Mouse (Mus musculus): ENCODE results near the gene Nme9.

Gene Nme9

DNA sequence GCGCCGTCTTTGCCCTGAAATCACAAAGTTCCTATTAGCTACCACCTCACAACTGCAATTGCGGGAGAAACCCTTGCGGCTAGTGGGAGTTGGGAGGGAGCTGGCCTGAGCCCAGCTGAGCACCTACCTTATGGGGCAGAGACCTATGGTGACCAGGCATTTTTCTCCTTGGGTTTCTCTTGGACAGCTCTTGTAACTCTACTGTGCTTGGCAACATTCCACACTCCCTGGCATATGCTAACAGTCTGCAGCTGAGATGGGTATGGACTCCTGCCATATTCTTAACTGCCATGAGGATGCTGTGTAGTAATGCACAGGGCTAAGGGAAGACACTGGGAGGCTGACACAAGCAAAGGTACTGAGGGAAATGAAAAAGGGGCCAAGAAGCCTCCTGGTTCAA lies 29.5 kb downstream of the Nme9 start:
- H3K4me1 ChIP-seq (replicated peaks; ENCODE audit: low read depth, low read length): peaks cover 26% of the 10 kb centered on the region
- TF ChIP-seq CTCF (conservative IDR thresholded peaks at IDR 0.05; ENCODE audit: low read length): no peak
- no peak for TF ChIP-seq NANOG (IDR thresholded peaks at IDR 0.05; ENCODE audit: borderline replicate concordance, low read length)
- no peak for TF ChIP-seq POU5F1 (IDR thresholded peaks at IDR 0.05; ENCODE audit: borderline replicate concordance, low read length)
- H3K4me3 ChIP-seq (replicated peaks; ENCODE audit: low read length): no peak overlapping the region
- H3K9me3 ChIP-seq (ENCODE audit: low read length): no peaks in the 10 kb centered on the region
- H3K36me3 ChIP-seq (ENCODE audit: insufficient read depth, low read length): peaks cover 64% of the 10 kb centered on the region
- H3K27me3 ChIP-seq (ENCODE audit: insufficient read depth, low read length): no peaks in the 10 kb centered on the region

DNA sequence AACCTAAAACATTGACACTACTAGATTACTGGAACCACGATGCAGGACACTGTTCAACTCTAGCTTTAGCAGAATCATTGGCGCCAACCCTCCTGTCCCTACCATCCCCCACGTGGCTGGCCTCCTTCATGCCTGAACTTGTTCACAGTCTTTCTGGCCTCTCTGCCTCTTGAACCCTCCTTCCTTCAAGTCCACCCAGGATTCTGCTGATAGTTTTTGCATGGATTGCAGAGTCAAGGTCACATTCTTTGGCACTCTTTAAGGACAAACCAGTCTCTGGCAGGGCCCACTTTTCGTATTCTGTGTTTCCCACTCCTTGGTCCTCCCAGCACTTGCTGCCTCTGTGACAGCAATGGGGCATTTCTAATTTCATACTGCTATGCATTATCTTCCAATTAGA lies 31.9 kb downstream of the Nme9 start:
- H3K4me3 ChIP-seq (replicated peaks; ENCODE audit: low read length): no peak overlapping the region
- H3K9me3 ChIP-seq (ENCODE audit: low read length): no peaks in the 10 kb centered on the region
- H3K27me3 ChIP-seq (ENCODE audit: insufficient read depth, low read length): no peaks in the 10 kb centered on the region
- peaks cover 26% of the 10 kb centered on the region for H3K4me1 ChIP-seq (replicated peaks; ENCODE audit: low read depth, low read length)
- TF ChIP-seq NANOG (IDR thresholded peaks at IDR 0.05; ENCODE audit: borderline replicate concordance, low read length) (no peak), POU5F1 (IDR thresholded peaks at IDR 0.05; ENCODE audit: borderline replicate concordance, low read length) (no peak), CTCF (conservative IDR thresholded peaks at IDR 0.05; ENCODE audit: low read length) (no peak)
- peaks cover 79% of the 10 kb centered on the region for H3K36me3 ChIP-seq (ENCODE audit: insufficient read depth, low read length)

DNA sequence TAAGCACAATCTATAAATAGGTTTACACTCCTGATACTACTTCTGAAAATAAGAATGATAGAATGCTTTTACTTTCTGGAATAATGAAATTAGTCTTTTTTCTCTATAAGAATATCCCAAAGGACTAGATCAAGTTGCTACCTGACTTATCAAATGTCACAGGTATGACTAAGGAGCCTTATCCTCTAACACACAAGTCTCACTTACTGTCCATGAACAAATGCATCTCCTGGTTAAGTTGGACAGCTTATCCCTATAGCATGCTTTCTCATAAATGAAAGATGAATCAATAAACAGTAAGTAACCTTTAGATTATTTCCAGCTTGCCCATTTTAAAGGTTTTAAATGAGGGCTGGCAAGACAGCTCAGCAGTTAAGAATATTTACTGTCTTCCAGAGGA lies 33.4 kb downstream of the Nme9 start:
- TF ChIP-seq NANOG (IDR thresholded peaks at IDR 0.05; ENCODE audit: borderline replicate concordance, low read length) (no peak), CTCF (conservative IDR thresholded peaks at IDR 0.05; ENCODE audit: low read length) (no peak), POU5F1 (IDR thresholded peaks at IDR 0.05; ENCODE audit: borderline replicate concordance, low read length) (no peak)
- Histone ChIP-seq H3K27me3 (ENCODE audit: insufficient read depth, low read length) (no peaks in the 10 kb centered on the region), H3K9me3 (ENCODE audit: low read length) (no peaks in the 10 kb centered on the region), H3K4me3 (replicated peaks; ENCODE audit: low read length) (no peak overlapping the region), H3K36me3 (ENCODE audit: insufficient read depth, low read length) (peaks cover 94% of the 10 kb centered on the region), H3K4me1 (replicated peaks; ENCODE audit: low read depth, low read length) (peaks cover 14% of the 10 kb centered on the region)

DNA sequence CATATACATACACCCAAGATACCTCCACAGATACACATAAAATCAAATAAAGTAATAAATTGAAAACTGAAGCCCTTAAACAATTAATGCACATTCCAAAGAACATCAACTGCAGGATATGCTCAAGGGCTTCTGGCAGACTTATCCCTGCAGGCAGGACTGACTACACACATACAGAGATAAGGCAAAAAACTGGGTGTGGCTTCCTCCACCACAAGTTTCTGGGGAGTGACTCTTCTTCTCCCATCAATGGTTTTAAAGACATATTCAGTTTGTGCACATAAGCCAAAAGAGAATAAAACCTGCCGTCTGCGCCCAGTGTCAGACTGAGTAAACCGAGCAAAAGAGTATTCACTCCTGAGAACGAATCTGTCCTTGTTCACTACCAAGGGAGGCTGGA lies 33.9 kb downstream of the Nme9 start:
- Histone ChIP-seq H3K36me3 (ENCODE audit: insufficient read depth, low read length) (peaks cover 99% of the 10 kb centered on the region), H3K4me3 (replicated peaks; ENCODE audit: low read length) (no peak overlapping the region), H3K27me3 (ENCODE audit: insufficient read depth, low read length) (no peaks in the 10 kb centered on the region), H3K4me1 (replicated peaks; ENCODE audit: low read depth, low read length) (peaks cover 16% of the 10 kb centered on the region), H3K9me3 (ENCODE audit: low read length) (no peaks in the 10 kb centered on the region)
- no peak for TF ChIP-seq CTCF (conservative IDR thresholded peaks at IDR 0.05; ENCODE audit: low read length)
- TF ChIP-seq POU5F1 (IDR thresholded peaks at IDR 0.05; ENCODE audit: borderline replicate concordance, low read length): no peak
- no peak for TF ChIP-seq NANOG (IDR thresholded peaks at IDR 0.05; ENCODE audit: borderline replicate concordance, low read length)

DNA sequence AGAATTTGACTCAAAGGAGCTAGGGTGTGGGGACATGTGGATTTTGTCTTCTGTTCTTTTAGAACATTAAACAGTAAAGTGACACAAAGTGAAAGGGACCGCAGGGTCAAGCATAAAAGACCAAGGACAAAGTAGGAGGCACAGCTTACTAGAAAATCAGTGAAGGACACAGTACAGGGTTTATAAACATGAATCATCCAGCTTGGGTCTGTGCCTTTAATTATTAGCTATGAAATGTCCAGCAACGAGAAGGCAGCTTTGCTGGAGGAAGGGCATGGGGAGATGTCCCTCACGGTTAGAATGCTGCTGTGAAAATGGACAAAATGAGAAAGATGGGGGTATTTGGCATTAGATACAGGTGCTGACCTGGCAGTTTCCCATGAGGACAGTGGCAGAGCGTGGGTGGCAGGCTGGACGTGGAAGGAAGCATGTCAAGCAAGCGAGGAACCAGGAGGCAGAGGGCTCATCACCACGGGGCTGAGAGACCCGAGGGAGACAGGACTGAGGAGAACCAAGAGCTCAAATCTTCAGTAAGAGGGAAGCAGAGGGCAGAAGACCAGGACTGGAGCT lies 35.9 kb downstream of the Nme9 start:
- peaks cover 89% of the 10 kb centered on the region for H3K36me3 ChIP-seq (ENCODE audit: insufficient read depth, low read length)
- no peak for TF ChIP-seq POU5F1 (IDR thresholded peaks at IDR 0.05; ENCODE audit: borderline replicate concordance, low read length)
- TF ChIP-seq CTCF (conservative IDR thresholded peaks at IDR 0.05; ENCODE audit: low read length): no peak
- TF ChIP-seq NANOG (IDR thresholded peaks at IDR 0.05; ENCODE audit: borderline replicate concordance, low read length): no peak
- H3K4me3 ChIP-seq (replicated peaks; ENCODE audit: low read length): no peak overlapping the region
- H3K9me3 ChIP-seq (ENCODE audit: low read length): no peaks in the 10 kb centered on the region
- H3K27me3 ChIP-seq (ENCODE audit: insufficient read depth, low read length): no peaks in the 10 kb centered on the region
- H3K4me1 ChIP-seq (replicated peaks; ENCODE audit: low read depth, low read length): peaks cover 12% of the 10 kb centered on the region

DNA sequence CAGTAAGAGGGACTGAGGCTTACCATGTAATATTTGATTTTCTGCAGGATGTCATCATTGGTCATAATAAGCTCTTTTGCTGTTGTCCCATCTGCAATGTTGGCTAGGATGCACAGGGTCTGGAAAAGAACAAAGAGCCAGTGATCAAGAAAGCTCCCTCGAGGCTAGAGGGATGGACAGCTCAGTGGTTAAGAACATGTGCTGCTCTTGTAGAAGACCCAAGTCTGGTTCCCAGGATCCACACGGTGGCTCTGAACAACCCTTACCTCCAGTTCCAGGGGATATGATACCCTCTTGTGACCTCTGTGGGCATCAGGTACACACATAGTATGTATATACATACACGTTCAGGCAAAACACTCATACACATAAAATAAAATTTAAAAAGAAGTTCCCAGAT lies 36.6 kb downstream of the Nme9 start:
- no peak overlapping the region for H3K4me3 ChIP-seq (replicated peaks; ENCODE audit: low read length)
- TF ChIP-seq CTCF (conservative IDR thresholded peaks at IDR 0.05; ENCODE audit: low read length) (no peak), NANOG (IDR thresholded peaks at IDR 0.05; ENCODE audit: borderline replicate concordance, low read length) (no peak), POU5F1 (IDR thresholded peaks at IDR 0.05; ENCODE audit: borderline replicate concordance, low read length) (no peak)
- peaks cover 12% of the 10 kb centered on the region for H3K4me1 ChIP-seq (replicated peaks; ENCODE audit: low read depth, low read length)
- H3K36me3 ChIP-seq (ENCODE audit: insufficient read depth, low read length): peaks cover 89% of the 10 kb centered on the region
- H3K9me3 ChIP-seq (ENCODE audit: low read length): no peaks in the 10 kb centered on the region
- H3K27me3 ChIP-seq (ENCODE audit: insufficient read depth, low read length): no peaks in the 10 kb centered on the region

DNA sequence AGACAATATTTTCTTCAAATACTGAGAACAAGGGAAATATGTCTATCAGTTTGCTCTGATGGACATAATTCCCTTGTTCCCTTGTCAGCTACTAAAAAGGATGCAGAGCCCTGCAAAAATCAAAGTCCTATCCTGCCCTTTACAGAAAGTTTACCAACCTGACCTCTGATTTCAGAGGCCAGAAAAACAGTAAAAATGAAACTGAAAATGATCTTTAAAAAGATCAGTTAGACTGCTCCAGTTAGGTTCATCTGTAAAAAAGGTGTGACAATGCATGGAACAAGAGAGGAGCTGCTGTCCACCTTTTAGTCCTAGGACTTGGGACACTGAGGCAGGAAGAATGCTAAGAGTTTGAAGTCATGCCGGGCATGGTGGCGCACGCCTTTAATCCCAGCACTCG lies 39.8 kb downstream of the Nme9 start:
- H3K4me3 ChIP-seq (replicated peaks; ENCODE audit: low read length): no peak overlapping the region
- peaks cover 5% of the 10 kb centered on the region; the same call in 1 of the 2 replicates for H3K4me1 ChIP-seq (replicated peaks; ENCODE audit: low read depth, low read length)
- no peaks in the 10 kb centered on the region for H3K27me3 ChIP-seq (ENCODE audit: insufficient read depth, low read length)
- no peak for TF ChIP-seq CTCF (conservative IDR thresholded peaks at IDR 0.05; ENCODE audit: low read length)
- TF ChIP-seq NANOG (IDR thresholded peaks at IDR 0.05; ENCODE audit: borderline replicate concordance, low read length): no peak
- TF ChIP-seq POU5F1 (IDR thresholded peaks at IDR 0.05; ENCODE audit: borderline replicate concordance, low read length): no peak
- H3K36me3 ChIP-seq (ENCODE audit: insufficient read depth, low read length): peaks cover 81% of the 10 kb centered on the region
- no peaks in the 10 kb centered on the region for H3K9me3 ChIP-seq (ENCODE audit: low read length)

DNA sequence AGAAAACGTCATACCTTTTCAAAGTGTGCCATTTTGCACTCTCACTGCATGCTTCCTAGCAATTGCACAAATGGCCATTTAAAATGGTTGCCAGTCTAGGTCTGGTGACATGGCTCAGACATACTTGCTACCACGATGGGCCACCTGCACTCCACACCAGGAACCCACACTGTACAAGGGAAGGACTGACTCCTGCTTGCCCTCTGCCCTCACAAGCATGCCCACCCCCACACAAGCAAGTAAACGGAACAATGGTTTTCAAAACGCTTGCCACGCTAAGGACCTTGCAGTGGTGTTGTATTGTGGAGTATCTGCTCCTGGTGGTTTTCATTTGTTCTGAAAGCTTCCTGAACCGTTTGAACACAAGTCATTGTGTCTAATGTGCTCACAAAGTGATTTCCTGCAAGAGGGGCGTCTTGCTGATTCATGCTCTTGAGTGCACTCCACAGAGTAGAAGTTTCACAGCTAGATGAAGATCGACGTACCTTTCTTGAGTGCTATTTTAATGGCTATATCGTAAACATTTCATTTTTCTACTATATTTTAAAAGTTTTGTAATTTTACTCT lies 41.4 kb downstream of the Nme9 start:
- peaks cover 5% of the 10 kb centered on the region; the same call in 1 of the 2 replicates for H3K4me1 ChIP-seq (replicated peaks; ENCODE audit: low read depth, low read length)
- H3K27me3 ChIP-seq (ENCODE audit: insufficient read depth, low read length): no peaks in the 10 kb centered on the region
- TF ChIP-seq NANOG (IDR thresholded peaks at IDR 0.05; ENCODE audit: borderline replicate concordance, low read length) (no peak), CTCF (conservative IDR thresholded peaks at IDR 0.05; ENCODE audit: low read length) (no peak), POU5F1 (IDR thresholded peaks at IDR 0.05; ENCODE audit: borderline replicate concordance, low read length) (no peak)

DNA sequence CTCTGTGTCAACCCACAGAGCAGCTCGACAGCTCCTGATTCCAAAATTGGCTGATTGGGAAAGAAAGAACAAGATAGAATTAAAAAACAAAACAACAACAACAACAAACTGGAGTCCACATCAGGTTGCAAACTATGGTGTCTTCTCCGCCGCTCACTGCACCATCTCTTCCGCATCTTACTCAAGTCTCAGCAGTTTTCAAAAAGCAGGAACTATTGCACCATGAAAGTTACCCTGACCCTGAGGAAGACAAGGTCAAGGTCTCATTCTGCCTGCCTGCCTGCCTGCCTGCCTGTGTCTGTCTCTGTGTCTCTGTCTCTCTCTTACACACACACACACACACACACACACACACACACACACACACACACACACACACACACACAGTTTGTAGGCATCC lies 48.1 kb downstream of the Nme9 start:
- Histone ChIP-seq H3K4me3 (replicated peaks; ENCODE audit: low read length) (no peak overlapping the region), H3K4me1 (replicated peaks; ENCODE audit: low read depth, low read length) (no peaks in the 10 kb centered on the region; the same call in 1 of the 2 replicates), H3K9me3 (ENCODE audit: low read length) (no peaks in the 10 kb centered on the region), H3K36me3 (ENCODE audit: insufficient read depth, low read length) (peaks cover 51% of the 10 kb centered on the region), H3K27me3 (ENCODE audit: insufficient read depth, low read length) (no peaks in the 10 kb centered on the region)
- TF ChIP-seq POU5F1 (IDR thresholded peaks at IDR 0.05; ENCODE audit: borderline replicate concordance, low read length) (no peak), CTCF (conservative IDR thresholded peaks at IDR 0.05; ENCODE audit: low read length) (no peak), NANOG (IDR thresholded peaks at IDR 0.05; ENCODE audit: borderline replicate concordance, low read length) (no peak)

More for the DNA sequence above, 41.4 kb downstream of the Nme9 start:
- H3K4me3 ChIP-seq (replicated peaks; ENCODE audit: low read length): no peak overlapping the region
- no peaks in the 10 kb centered on the region for H3K9me3 ChIP-seq (ENCODE audit: low read length)
- peaks cover 75% of the 10 kb centered on the region for H3K36me3 ChIP-seq (ENCODE audit: insufficient read depth, low read length)
